Mouse (Mus musculus) MEL (cell line): ENCODE data around the gene Adprhl1. TPM values are rescaled to one million over a fixed set of nuclear protein-coding genes. Genes with fewer than 3 reads are reported as not detected.

ENCODE experiments used
- DNase-seq: peaks from one replicate; pipeline ENCODE4 v3.0.0; 2011; ENCODE audit warnings: low read depth, low spot score
- H3K27ac ChIP-seq: 2 replicates; pipeline ENCODE4 v1.5.1; 2012; ENCODE audit warnings: low read depth, mild to moderate bottlenecking, control low read depth, low read length, moderate library complexity; ENCODE audit not compliant: control insufficient read depth
- H3K27me3 ChIP-seq, 2 experiments: fragments of 150-350 bp in 1 of 2; sonication (generic) in 1 of 2; 2 replicates each; pipeline ENCODE4 v1.6.1; 2012; ENCODE audit warnings: low read length in 2 of 2, mild to moderate bottlenecking in 2 of 2, improper control_type of control experiment in 1 of 2, moderate library complexity in 1 of 2; ENCODE audit not compliant: insufficient read depth in 2 of 2, control insufficient read depth in 1 of 2
- H3K36me3 ChIP-seq, 2 experiments: 2 replicates each; pipeline ENCODE4 v1.6.1; 2012 to 2014; ENCODE audit warnings: low read length in 2 of 2, improper control_type of control experiment in 1 of 2, inconsistent platforms in 1 of 2, mild to moderate bottlenecking in 1 of 2; ENCODE audit not compliant: insufficient read depth in 2 of 2, control insufficient read depth in 1 of 2
- H3K4me1 ChIP-seq, 2 experiments: fragments of 150-350 bp in 1 of 2; sonication (generic) in 1 of 2; 2 replicates each; pipeline ENCODE4 v1.6.1; 2012; ENCODE audit warnings: low read length in 2 of 2, improper control_type of control experiment in 1 of 2, mild to moderate bottlenecking in 1 of 2; ENCODE audit not compliant: insufficient read depth in 2 of 2, control insufficient read depth in 1 of 2
- H3K4me3 ChIP-seq, 2 experiments: fragments of 150-350 bp in 1 of 2; sonication (generic) in 1 of 2; 2 replicates each; pipeline ENCODE4 v1.5.1; 2012; ENCODE audit warnings: low read depth in 2 of 2, low read length in 2 of 2, mild to moderate bottlenecking in 2 of 2, moderate library complexity in 2 of 2, control low read depth in 1 of 2, improper control_type of control experiment in 1 of 2; ENCODE audit not compliant: control insufficient read depth in 1 of 2, insufficient read depth in 1 of 2
- H3K79me2 ChIP-seq: 2 replicates; pipeline ENCODE4 v1.6.1; 2012; ENCODE audit warnings: mild to moderate bottlenecking, low read length, moderate library complexity; ENCODE audit not compliant: control insufficient read depth, poor library complexity, insufficient read depth
- H3K9ac ChIP-seq: 2 replicates; pipeline ENCODE4 v1.6.1; 2012; ENCODE audit warnings: low read depth, mild to moderate bottlenecking, control low read depth, low read length, moderate library complexity; ENCODE audit not compliant: control insufficient read depth, poor library complexity, severe bottlenecking
- H3K9me3 ChIP-seq: fragments of 150-350 bp; sonication (generic); replicated peaks from 2 replicates; pipeline ENCODE4 v1.6.1; 2012; ENCODE audit warnings: mild to moderate bottlenecking, low read length, improper control_type of control experiment, moderate library complexity; ENCODE audit not compliant: insufficient read depth
- CHD1 ChIP-seq: IDR thresholded peaks from 2 replicates; pipeline ENCODE4 v1.6.1; 2012; ENCODE audit warnings: low read depth, mild to moderate bottlenecking, inconsistent platforms, low read length, improper control_type of control experiment
- CTCF ChIP-seq, 3 experiments: IDR thresholded peaks in 2 of 3; conservative IDR thresholded peaks in 1 of 3; 2 replicates each; pipeline ENCODE4 v1.5.1; 2011 to 2012; ENCODE audit warnings: low read length in 3 of 3, low read depth in 2 of 3, mild to moderate bottlenecking in 2 of 3, improper control_type of control experiment in 1 of 3, inconsistent platforms in 1 of 3, mixed read lengths in 1 of 3, moderate library complexity in 1 of 3; ENCODE audit not compliant: control insufficient read depth in 1 of 3, insufficient read depth in 1 of 3, poor library complexity in 1 of 3, severe bottlenecking in 1 of 3
- ETS1 ChIP-seq: IDR thresholded peaks from 2 replicates; pipeline ENCODE4 v1.6.1; 2012; ENCODE audit warnings: low read depth, mild to moderate bottlenecking, inconsistent platforms, low read length, improper control_type of control experiment, moderate library complexity
- GABPA ChIP-seq: IDR thresholded peaks from 2 replicates; pipeline ENCODE4 v1.6.1; 2012; ENCODE audit warnings: low read depth, mild to moderate bottlenecking, inconsistent platforms, low read length, improper control_type of control experiment, moderate library complexity
- HCFC1 ChIP-seq: IDR thresholded peaks from 2 replicates; pipeline ENCODE4 v1.6.1; 2012; ENCODE audit warnings: low read depth, mild to moderate bottlenecking, inconsistent platforms, low read length, improper control_type of control experiment, moderate library complexity
- MEF2A ChIP-seq: IDR thresholded peaks from 2 replicates; pipeline ENCODE4 v1.6.1; 2014; ENCODE audit warnings: low read depth, mild to moderate bottlenecking, inconsistent platforms, low read length, improper control_type of control experiment; ENCODE audit not compliant: poor library complexity, insufficient replicate concordance, severe bottlenecking; ENCODE audit errors: extremely low read depth
- POLR2A ChIP-seq, 2 experiments: IDR thresholded peaks; 2 replicates each; pipeline ENCODE4 v1.6.1; 2011 to 2012; ENCODE audit warnings: low read length in 2 of 2, mild to moderate bottlenecking in 2 of 2, control low read depth in 1 of 2, improper control_type of control experiment in 1 of 2, low read depth in 1 of 2, moderate library complexity in 1 of 2; ENCODE audit not compliant: control insufficient read depth in 1 of 2, insufficient read depth in 1 of 2, poor library complexity in 1 of 2
- RCOR1 ChIP-seq: IDR thresholded peaks from 2 replicates; pipeline ENCODE4 v1.6.1; 2012; ENCODE audit warnings: low read depth, mild to moderate bottlenecking, inconsistent platforms, low read length, improper control_type of control experiment
- SMC3 ChIP-seq: IDR thresholded peaks from 2 replicates; pipeline ENCODE4 v1.6.1; 2011; ENCODE audit warnings: low read depth, low read length, improper control_type of control experiment
- TAL1 ChIP-seq: IDR thresholded peaks from 2 replicates; pipeline ENCODE4 v1.6.1; 2012; ENCODE audit warnings: mild to moderate bottlenecking, inconsistent platforms, low read length, moderate library complexity, mixed read lengths
- TBP ChIP-seq: IDR thresholded peaks from 2 replicates; pipeline ENCODE4 v1.8.0; 2011; ENCODE audit warnings: low read depth, low read length, improper control_type of control experiment
- TCF12 ChIP-seq: IDR thresholded peaks from 2 replicates; pipeline ENCODE4 v1.6.1; 2014; ENCODE audit warnings: low read depth, mild to moderate bottlenecking, inconsistent platforms, low read length, improper control_type of control experiment, moderate library complexity
- UBTF ChIP-seq: IDR thresholded peaks from 2 replicates; pipeline ENCODE4 v1.6.1; 2012; ENCODE audit warnings: low read depth, mild to moderate bottlenecking, inconsistent platforms, low read length, improper control_type of control experiment, moderate library complexity, borderline replicate concordance; ENCODE audit not compliant: insufficient read depth
- USF2 ChIP-seq, 2 experiments: IDR thresholded peaks; 2 replicates each; pipeline ENCODE4 v1.6.1; 2011 to 2012; ENCODE audit warnings: improper control_type of control experiment in 2 of 2, low read length in 2 of 2, borderline replicate concordance in 1 of 2, inconsistent platforms in 1 of 2, low read depth in 1 of 2, mild to moderate bottlenecking in 1 of 2; ENCODE audit not compliant: insufficient read depth in 1 of 2
- polyA plus RNA-seq, 2 experiments: library from polyadenylated mRNA; stranded (reverse) in 1 of 2; unstranded in 1 of 2; fragments of >175 nt in 1 of 2; fragments of >200 nt in 1 of 2; gene quantifications; 2 replicates each; pipeline versions ENCODE4 v1.2.1 to v1.2.4; 2012; ENCODE audit warnings: low replicate concordance in 2 of 2, low read depth in 1 of 2; ENCODE audit not compliant: insufficient read length in 2 of 2, insufficient read depth in 1 of 2, missing spikeins in 1 of 2
- total RNA-seq: library from RNA; depleted of rRNA; stranded (reverse); fragments of 300-350 nt; gene quantifications from 2 replicates; pipeline ENCODE4 v1.2.3, GENCODE M21; 2012

Adprhl1 gene
- total and polyA plus RNA-seq, 3 experiments: not detected

- no peaks in the 10 kb centered on the region for H3K79me2 ChIP-seq
- TF ChIP-seq POLR2A (IDR thresholded peaks at IDR 0.05; ENCODE audit: control insufficient read depth in 1 of 2, insufficient read depth in 1 of 2, low read depth in 1 of 2, low read length in 2 of 2, poor library complexity in 1 of 2) (no peak), CHD1 (no peak), ETS1 (no peak), TBP (no peak), RCOR1 (no peak)
- DNase-seq: no peak
- peaks cover 0 to 4% of the 10 kb centered on the region in 2 experiments; a peak in 3 of 4 replicates for H3K27me3 ChIP-seq
- no peaks in the 10 kb centered on the region for H3K36me3 ChIP-seq
- H3K9ac ChIP-seq: no peak overlapping the region
- H3K4me1 ChIP-seq: no peaks in the 10 kb centered on the region
- no peaks in the 10 kb centered on the region for H3K9me3 ChIP-seq
- H3K4me3 ChIP-seq: no peak overlapping the region
- no peak overlapping the region for H3K27ac ChIP-seq
Measured at GRCm38 (mm10) chr8:13240055-13240454, 13.9 kb downstream of the Adprhl1 start.

GRCm38 (mm10) chr8:13234803-13235202, 19.2 kb downstream of the Adprhl1 start:
- Histone ChIP-seq H3K36me3 (no peaks in the 10 kb centered on the region), H3K4me1 (no peaks in the 10 kb centered on the region), H3K9me3 (no peaks in the 10 kb centered on the region), H3K27ac (no peak overlapping the region), H3K27me3 (peaks cover 15 to 24% of the 10 kb centered on the region in 2 experiments), H3K9ac (no peak overlapping the region), H3K79me2 (no peaks in the 10 kb centered on the region), H3K4me3 (no peak overlapping the region)
- DNase-seq: no peak
- no peak for TF ChIP-seq MEF2A
- TF ChIP-seq TCF12: no peak
- TF ChIP-seq, all 39 proteins: peak for 0

GRCm38 (mm10) chr8:13230471-13230870, 23.5 kb downstream of the Adprhl1 start:
- Histone ChIP-seq H3K27me3 (peaks cover 18 to 28% of the 10 kb centered on the region in 2 experiments), H3K79me2 (no peaks in the 10 kb centered on the region), H3K36me3 (no peaks in the 10 kb centered on the region), H3K4me1 (no peaks in the 10 kb centered on the region), H3K4me3 (no peak overlapping the region), H3K27ac (no peak overlapping the region), H3K9ac (no peak overlapping the region), H3K9me3 (no peaks in the 10 kb centered on the region)
- no peak for TF ChIP-seq USF2 (IDR thresholded peaks at IDR 0.05; ENCODE audit: borderline replicate concordance in 1 of 2, insufficient read depth in 1 of 2, low read depth in 1 of 2, low read length in 2 of 2)
- no peak for TF ChIP-seq RCOR1
- DNase-seq: no peak

- no peaks in the 10 kb centered on the region for H3K4me1 ChIP-seq
- no peaks in the 10 kb centered on the region for H3K36me3 ChIP-seq
- H3K9ac ChIP-seq: no peak overlapping the region
- no peaks in the 10 kb centered on the region for H3K79me2 ChIP-seq
- H3K9me3 ChIP-seq: no peaks in the 10 kb centered on the region
- TF ChIP-seq ETS1 (no peak), TAL1 (no peak), UBTF (no peak), HCFC1 (no peak), SMC3 (no peak), GABPA (no peak), CTCF (IDR thresholded peaks at IDR 0.05 in 2 of 3, conservative IDR thresholded peaks at IDR 0.05 in 1 of 3; ENCODE audit: control insufficient read depth in 1 of 3, insufficient read depth in 1 of 3, low read depth in 2 of 3, low read length in 3 of 3, poor library complexity in 1 of 3, severe bottlenecking in 1 of 3) (no peak)
- peaks cover 18 to 26% of the 10 kb centered on the region in 2 experiments for H3K27me3 ChIP-seq
- H3K4me3 ChIP-seq: no peak overlapping the region
- DNase-seq: no peak
- no peak overlapping the region for H3K27ac ChIP-seq
Measured at GRCm38 (mm10) chr8:13229802-13230201, 24.2 kb downstream of the Adprhl1 start.
